Mouse (Mus musculus) layer of hippocampus, adult 11-12 months (tissue): Measurements from ENCODE around the gene 1110008P14Rik.
"Not testable (repeated sequence)": the region's sequence is repeated elsewhere in the genome, so short reads cannot be mapped to it uniquely, and the experiment has no call there.

Experiments used
- DNase-seq: peaks from one replicate; pipeline ENCODE4 v3.0.0; 2022; ENCODE audit warnings: low spot score

The 1110008P14Rik gene

GRCm38 (mm10) chr2:32363376-32364106 lies 18.2 kb downstream of the 1110008P14Rik start:
- DNase-seq: no peak

- peak; percentile 90 for DNase-seq
These were observed 18.9 kb downstream of the 1110008P14Rik start for GRCm38 (mm10) chr2:32362817-32363340.

GRCm38 (mm10) chr2:32362274-32362673 lies 19.5 kb downstream of the 1110008P14Rik start:
- DNase-seq: not testable (repeated sequence)

GRCm38 (mm10) chr2:32361437-32361836 lies 20.3 kb downstream of the 1110008P14Rik start:
- peak; percentile 83 for DNase-seq

GRCm38 (mm10) chr2:32360741-32361140 lies 21.0 kb downstream of the 1110008P14Rik start:
- peak; percentile 83 for DNase-seq

GRCm38 (mm10) chr2:32358381-32358780 lies 23.4 kb downstream of the 1110008P14Rik start:
- DNase-seq: no peak

GRCm38 (mm10) chr2:32357710-32358109 lies 24.0 kb downstream of the 1110008P14Rik start:
- DNase-seq: no peak

GRCm38 (mm10) chr2:32356216-32356615 lies 25.5 kb downstream of the 1110008P14Rik start:
- no peak for DNase-seq

GRCm38 (mm10) chr2:32354336-32354895 lies 27.3 kb downstream of the 1110008P14Rik start:
- DNase-seq: no peak

GRCm38 (mm10) chr2:32353836-32354235 lies 27.9 kb downstream of the 1110008P14Rik start:
- no peak for DNase-seq

- DNase-seq: peak; percentile 95
These were observed 28.7 kb downstream of the 1110008P14Rik start, which contains the start of gene Dnm1 for GRCm38 (mm10) chr2:32353007-32353542. Dnm1 (minus strand) TSS chr2:32353338.

- peak; percentile 52 for DNase-seq
These were observed 29.4 kb downstream of the 1110008P14Rik start, which contains the start of gene Ciz1 for GRCm38 (mm10) chr2:32352151-32353006. Ciz1 (plus strand) TSS chr2:32352327.

GRCm38 (mm10) chr2:32351471-32351961 lies 30.2 kb downstream of the 1110008P14Rik start:
- no peak for DNase-seq

GRCm38 (mm10) chr2:32350471-32351051 lies 31.2 kb downstream of the 1110008P14Rik start:
- DNase-seq: no peak

- no peak for DNase-seq
These were observed 32.0 kb downstream of the 1110008P14Rik start for GRCm38 (mm10) chr2:32349625-32350255.

GRCm38 (mm10) chr2:32348311-32348710 lies 33.4 kb downstream of the 1110008P14Rik start:
- peak; percentile 64 for DNase-seq

- no peak for DNase-seq
These were observed 34.7 kb downstream of the 1110008P14Rik start for GRCm38 (mm10) chr2:32347019-32347418.

GRCm38 (mm10) chr2:32344598-32345321 lies 37.0 kb downstream of the 1110008P14Rik start:
- DNase-seq: no peak

- no peak for DNase-seq
These were observed 37.7 kb downstream of the 1110008P14Rik start for GRCm38 (mm10) chr2:32344056-32344455.

GRCm38 (mm10) chr2:32343351-32343671 lies 38.4 kb downstream of the 1110008P14Rik start:
- no peak for DNase-seq
